Mouse (Mus musculus) Patski (cell line): ENCODE data around the gene C1qtnf1. TPM values are rescaled to one million over a fixed set of nuclear protein-coding genes. Genes with fewer than 3 reads are reported as not detected.

ENCODE experiments used
- ATAC-seq: fragments of 100-300 bp; one replicate; pipeline ENCODE4 v1.8.0; 2021
- CTCF ChIA-PET: fragments of 350-600 bp; sonication (Branson Sonifier 250); formaldehyde crosslinking; loops from one replicate; lab custom pipeline; 2022; ENCODE audit warnings: inconsistent platforms; lab: Charles Lee
- POLR2A ChIA-PET: fragments of 350-600 bp; sonication (Branson Sonifier 250); formaldehyde crosslinking; loops from one replicate; lab custom pipeline; 2022; ENCODE audit warnings: antibody characterized with exemption, inconsistent platforms; lab: Charles Lee
- DNase-seq: peaks from one replicate; pipeline ENCODE4 v3.0.0-alpha.2; 2011; ENCODE audit warnings: low read depth, low spot score
- H3K27me3 ChIP-seq: fragments of 371-371 bp; one replicate; pipeline ENCODE4 v1.5.1; 2021
- CTCF ChIP-seq: fragments of 100-300 bp; IDR thresholded peaks from one replicate; pipeline ENCODE4 v1.5.1; 2021
- in situ Hi-C: fragments of 300-500 bp; cut with MboI; formaldehyde crosslinking; loops from 3 replicates; pipeline ENCODE4 v1.11.1; 2018; ENCODE audit warnings: low pct_unique_long_range_greater_than_20kb, mixed read lengths
- polyA plus RNA-seq: library from polyadenylated mRNA; unstranded; gene quantifications from one replicate; pipeline ENCODE4 v1.2.3, GENCODE M21; 2021

C1qtnf1 gene
- polyA plus RNA-seq, 1 experiment from 2014 or later: 11.2 TPM

DNA sequence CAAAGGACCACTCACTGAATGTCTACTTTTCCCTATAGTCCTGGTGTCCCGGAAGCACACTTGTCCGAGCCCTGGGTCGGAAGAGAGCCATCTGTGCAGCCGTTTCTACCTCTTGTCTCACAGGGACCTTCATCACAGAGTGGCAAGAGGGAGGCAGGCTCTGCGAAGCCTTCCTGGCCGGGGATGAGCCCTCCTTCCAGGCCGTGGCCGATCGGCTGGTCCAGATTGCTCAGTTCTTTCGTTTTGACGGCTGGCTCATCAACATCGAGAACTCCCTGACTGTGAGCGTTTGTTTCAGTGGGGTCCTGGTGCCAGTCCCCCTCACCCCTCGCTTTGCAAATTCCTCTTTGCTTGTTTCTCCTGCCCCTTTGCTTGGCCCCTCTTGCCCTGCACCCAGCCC is 53.7 kb downstream of the C1qtnf1 start:
- in situ Hi-C loops: no loop called here
- DNase-seq (no peak), ATAC-seq (no peak)
- POLR2A ChIA-PET: interaction anchor here (0.6 kb wide), 1 partner anchor 1792 kb away, joined by 3 read pairs; no protein-coding TSS in a partner anchor
- H3K27me3 ChIP-seq: no peaks in the 10 kb centered on the region
- TF ChIP-seq CTCF: no peak
- CTCF ChIA-PET: no interaction called here

DNA sequence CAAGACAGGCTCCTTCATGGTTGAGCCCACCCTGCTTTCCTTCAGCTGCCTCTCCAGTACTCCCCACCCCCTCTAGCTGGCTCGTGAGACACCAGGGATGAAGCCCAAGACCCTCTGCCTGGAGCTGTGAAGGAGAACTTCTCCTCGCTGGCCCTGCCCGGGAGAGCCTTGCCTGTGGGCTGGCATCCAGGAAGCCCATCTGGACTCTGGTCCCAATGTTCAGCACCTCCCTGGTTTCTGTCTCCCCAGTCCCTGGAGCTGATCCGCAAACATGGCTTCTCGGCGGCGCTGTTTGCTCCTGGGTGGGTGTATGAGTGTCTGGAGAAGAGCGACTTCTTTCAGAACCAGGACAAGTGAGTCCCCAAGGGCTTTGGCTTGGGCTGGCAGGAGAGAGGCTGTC is 56.2 kb downstream of the C1qtnf1 start:
- ChIA-PET POLR2A (no interaction called here), CTCF (interaction anchor here (1.0 kb wide), 1 partner anchor 61 kb away, joined by 4 read pairs; no protein-coding TSS in a partner anchor)
- no peak for TF ChIP-seq CTCF
- ATAC-seq (no peak), DNase-seq (no peak)
- no peaks in the 10 kb centered on the region for H3K27me3 ChIP-seq
- in situ Hi-C loops: no loop called here

GRCm38 (mm10) chr11:118485338-118485737 is 57.3 kb downstream of the C1qtnf1 start:
- TF ChIP-seq CTCF: no peak
- POLR2A ChIA-PET: no interaction called here
- DNase-seq: no peak
- ATAC-seq: no peak
- in situ Hi-C loops: no loop called here
- no peaks in the 10 kb centered on the region for H3K27me3 ChIP-seq
- CTCF ChIA-PET: no interaction called here

DNA sequence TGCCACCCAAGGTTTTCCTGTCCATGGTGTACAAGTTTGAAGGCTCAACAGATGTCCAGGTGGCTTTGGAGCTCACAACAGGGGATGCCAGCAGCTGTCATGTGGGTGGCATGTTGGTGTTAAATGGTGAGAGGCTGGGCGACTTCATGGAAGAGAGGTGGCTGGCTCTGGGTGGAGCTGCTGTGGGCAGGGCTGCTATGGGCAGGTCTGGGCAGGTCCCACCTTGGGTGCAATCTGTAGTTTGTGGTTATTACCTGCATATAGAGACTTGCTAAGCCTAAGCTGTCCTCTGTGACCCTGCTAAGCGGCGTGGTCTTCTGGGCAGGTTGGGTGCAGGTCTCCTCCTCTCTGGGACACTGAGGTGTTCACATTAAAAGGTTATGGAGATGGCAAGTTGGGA is 57.8 kb downstream of the C1qtnf1 start:
- H3K27me3 ChIP-seq: no peaks in the 10 kb centered on the region
- ChIA-PET POLR2A (no interaction called here), CTCF (no interaction called here)
- ATAC-seq (no peak), DNase-seq (no peak)
- no peak for TF ChIP-seq CTCF
- in situ Hi-C loops: no loop called here

DNA sequence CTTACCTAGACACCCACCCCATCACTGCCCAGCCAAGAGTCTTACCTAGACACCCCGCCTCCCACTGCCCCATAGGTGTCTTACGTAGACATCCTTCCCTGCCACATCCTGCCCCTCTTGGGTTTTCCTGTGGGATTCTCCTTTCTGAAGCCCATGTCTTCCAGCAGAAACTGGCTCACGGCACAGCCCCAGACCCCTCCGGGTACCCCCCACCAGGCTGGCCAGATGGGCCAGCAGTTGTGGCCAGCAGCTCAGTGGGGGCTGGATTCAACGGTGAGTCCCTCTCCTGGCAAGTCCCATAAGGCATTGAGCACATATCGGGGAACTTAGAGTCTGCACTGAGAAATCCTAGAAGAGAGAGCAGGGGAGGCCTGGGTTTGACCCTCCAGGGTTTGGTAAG is 58.3 kb downstream of the C1qtnf1 start:
- ATAC-seq (no peak), DNase-seq (no peak)
- H3K27me3 ChIP-seq: no peaks in the 10 kb centered on the region
- POLR2A ChIA-PET: no interaction called here
- TF ChIP-seq CTCF: no peak
- in situ Hi-C loops: no loop called here
- CTCF ChIA-PET: no interaction called here

DNA sequence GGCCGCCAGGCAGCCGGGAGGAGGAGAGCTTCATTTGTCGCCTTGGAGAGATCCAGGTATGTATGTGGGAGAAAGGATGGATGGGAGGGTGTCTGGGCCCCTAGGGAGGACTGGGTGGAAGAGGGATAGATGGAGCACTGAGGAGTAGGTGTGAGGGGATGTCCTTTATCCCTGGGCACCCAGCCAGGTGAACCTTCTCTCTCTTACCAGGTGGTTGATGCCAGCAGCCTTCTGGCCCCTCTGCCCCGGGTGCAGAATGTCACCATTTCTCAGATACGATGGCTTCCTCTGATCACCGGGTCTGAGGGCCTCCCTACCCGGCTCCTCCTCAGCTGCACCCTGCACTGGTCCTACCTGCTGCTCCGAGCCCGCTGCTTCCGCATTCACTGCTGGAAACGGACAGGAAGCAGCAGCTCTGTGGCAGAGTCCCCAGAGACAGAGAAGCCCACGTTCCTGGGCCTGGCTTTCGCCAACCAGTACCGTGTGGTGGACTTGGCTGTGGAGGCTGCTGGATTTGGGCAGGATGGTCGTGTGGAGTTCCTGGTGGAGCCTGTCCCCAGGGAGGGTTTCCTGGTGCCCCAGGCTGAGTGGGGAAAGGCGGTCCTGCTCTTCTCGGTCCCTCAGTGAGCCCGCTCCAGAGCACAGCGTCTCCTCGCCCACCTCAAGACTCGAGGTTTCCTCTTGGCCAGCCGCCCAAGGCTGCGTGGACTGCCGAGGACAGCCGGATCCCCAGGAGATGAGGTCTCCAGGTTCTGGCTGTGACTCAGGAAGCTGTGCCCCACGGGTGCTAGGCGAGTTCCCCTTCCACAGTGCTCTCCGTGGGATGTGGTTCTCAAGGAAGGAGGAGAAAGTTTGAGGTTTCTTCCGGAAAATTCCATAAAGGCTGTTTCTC is 59.1 kb downstream of the C1qtnf1 start:
- DNase-seq: no peak

GRCm38 (mm10) chr11:118488191-118488906 is 60.3 kb downstream of the C1qtnf1 start:
- ATAC-seq: no peak
- in situ Hi-C loops: no loop called here
- no peak for TF ChIP-seq CTCF
- POLR2A ChIA-PET: no interaction called here
- no peak for DNase-seq
- CTCF ChIA-PET: interaction anchor here (0.8 kb wide), 1 partner anchor 10 kb away, joined by 3 read pairs; no protein-coding TSS in a partner anchor
- H3K27me3 ChIP-seq: no peaks in the 10 kb centered on the region

More for the DNA sequence above, 59.1 kb downstream of the C1qtnf1 start:
- H3K27me3 ChIP-seq: no peaks in the 10 kb centered on the region
- ATAC-seq: no peak
- POLR2A ChIA-PET: no interaction called here
- no peak for TF ChIP-seq CTCF
- CTCF ChIA-PET: no interaction called here
- in situ Hi-C loops: no loop called here

DNA sequence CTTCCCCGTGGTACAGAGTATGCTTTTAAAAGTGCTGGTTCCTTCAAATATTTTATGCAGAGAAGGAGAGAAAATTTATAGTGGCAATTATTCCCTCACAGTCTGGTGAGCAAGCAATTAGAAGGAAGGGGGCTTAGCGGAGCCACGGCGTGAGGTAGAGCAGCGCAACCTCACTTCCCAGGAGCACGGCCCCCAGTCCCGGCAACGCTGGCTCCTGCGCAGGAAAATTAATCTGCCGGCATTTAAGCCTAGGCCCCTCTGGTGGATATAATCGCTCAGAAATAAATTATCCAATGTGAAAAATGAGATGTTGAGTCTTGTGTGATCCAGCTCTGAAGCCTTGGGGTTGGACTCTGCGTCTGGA is 60.9 kb downstream of the C1qtnf1 start:
- TF ChIP-seq CTCF: no peak
- no peak for DNase-seq
- in situ Hi-C loops: no loop called here
- CTCF ChIA-PET: no interaction called here
- H3K27me3 ChIP-seq: no peaks in the 10 kb centered on the region
- POLR2A ChIA-PET: no interaction called here
- no peak for ATAC-seq

- CTCF ChIA-PET: interaction anchor here (1.2 kb wide), 1 partner anchor 17 kb away, joined by 4 read pairs; no protein-coding TSS in a partner anchor
- no peak for TF ChIP-seq CTCF
- no peaks in the 10 kb centered on the region for H3K27me3 ChIP-seq
- ATAC-seq (no peak), DNase-seq (no peak)
- POLR2A ChIA-PET: interaction anchor here (0.7 kb wide), 1 partner anchor 31 kb away, joined by 4 read pairs; no protein-coding TSS in a partner anchor
- in situ Hi-C loops: no loop called here
Observed at GRCm38 (mm10) chr11:118490566-118491218, 62.7 kb downstream of the C1qtnf1 start.

GRCm38 (mm10) chr11:118491230-118491629 is 63.2 kb downstream of the C1qtnf1 start:
- in situ Hi-C loops: no loop called here
- ChIA-PET CTCF (interaction anchor here (1.2 kb wide), 1 partner anchor 16 kb away, joined by 4 read pairs; no protein-coding TSS in a partner anchor), POLR2A (interaction anchor here (0.7 kb wide), 1 partner anchor 32 kb away, joined by 4 read pairs; no protein-coding TSS in a partner anchor)
- ATAC-seq (no peak), DNase-seq (no peak)
- TF ChIP-seq CTCF: no peak
- H3K27me3 ChIP-seq: no peaks in the 10 kb centered on the region
